8 mouse cellular contexts compared by ENCODE assay signal in the genomic region with DNA sequence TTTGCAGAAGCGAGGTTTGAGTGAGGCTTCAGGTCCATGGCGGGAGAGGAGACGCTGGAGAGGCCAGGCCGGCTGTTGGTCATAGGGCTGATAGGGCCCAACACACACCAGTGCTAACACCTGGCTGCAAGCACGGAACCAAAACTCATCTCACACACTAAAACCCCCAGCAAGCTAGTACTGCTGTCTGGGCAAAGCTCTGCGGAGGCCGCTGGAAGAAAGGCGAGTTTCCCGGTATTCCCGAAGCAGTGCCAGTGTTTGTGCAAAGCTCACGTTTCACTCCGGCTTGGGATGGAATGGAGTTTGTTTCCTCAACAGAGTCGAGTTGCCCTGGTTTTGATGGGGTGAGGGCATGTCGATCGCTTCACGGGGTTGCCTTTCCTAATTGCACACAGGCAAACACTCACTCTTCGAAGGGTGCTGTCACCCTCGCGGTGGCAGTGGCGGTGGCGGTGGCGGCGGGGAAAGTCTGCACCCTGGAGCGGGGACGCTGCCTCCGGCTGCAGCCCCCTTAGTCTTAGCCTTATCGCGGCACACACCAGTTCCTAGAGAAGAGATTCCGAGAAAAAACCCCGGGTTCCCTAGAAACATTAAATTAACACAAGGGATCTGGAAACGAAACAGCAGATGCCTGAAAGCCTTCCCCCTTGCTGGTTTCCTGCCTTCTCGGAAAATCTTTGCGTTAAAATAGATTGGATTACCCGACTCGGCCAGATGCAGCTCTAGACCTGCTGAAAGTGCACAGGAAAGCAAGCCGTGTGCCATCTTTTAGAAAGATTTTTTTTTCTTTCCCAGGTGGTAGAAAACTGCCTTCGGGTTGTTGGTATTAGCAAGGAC. TPM values are rescaled to one million over a fixed set of nuclear protein-coding genes. Genes with fewer than 3 reads are reported as not detected.
A peak's percentile ranks its signal among the peaks of the same experiment; 100 is the strongest.
DNase-seq lines count a peak whose midpoint lies in the region; ATAC-seq and TF ChIP-seq lines count a peak whose summit lies in the region.

No protein-coding gene starts in this region.

- H3K79me2 ChIP-seq in CH12.LX (replicated peaks; ENCODE audit: control insufficient read depth, extremely low read depth, insufficient read depth, poor library complexity, severe bottlenecking), result no peaks in the 10 kb centered on the region

- H3K9me3 ChIP-seq in CH12.LX (replicated peaks; ENCODE audit: low read length), result no peaks in the 10 kb centered on the region
- no peaks in the 10 kb centered on the region for H3K9me3 ChIP-seq in forebrain, embryonic 11.5 days (ENCODE audit: control insufficient read depth, low read length)
- no peaks in the 10 kb centered on the region for H3K9me3 ChIP-seq in heart, postnatal 0 days (replicated peaks; ENCODE audit: control insufficient read depth, low read length)

- peak overlapping the region; percentile 26 to 64 (median 43) for H3K4me3 ChIP-seq in CH12.LX (replicated peaks in 1 of 3; ENCODE audit: low read depth in 2 of 3, low read length in 2 of 3, poor library complexity in 1 of 3)
- peak overlapping the region; percentile 33 for H3K4me3 ChIP-seq in forebrain, embryonic 11.5 days (ENCODE audit: low read depth, low read length)
- H3K4me3 ChIP-seq in heart, postnatal 0 days (ENCODE audit: low read depth, low read length), result peak overlapping the region; percentile 48

- DNase-seq in CH12.LX (ENCODE audit: extremely low read depth), result peak; percentile 35
- DNase-seq in adrenal gland, adult 18-20 months (ENCODE audit: low spot score in 2 of 2), result peak; percentile 52 to 62
- DNase-seq in forebrain, embryonic 11.5 days (ENCODE audit: low spot score), result peak; percentile 71
- DNase-seq in heart, postnatal 0 days (ENCODE audit: low spot score), result peak; percentile 72
- DNase-seq in layer of hippocampus, postnatal 25 days (ENCODE audit: extremely low spot score in 1 of 2, low spot score in 1 of 2), result peak; percentile 33 to 40
- DNase-seq in lung, postnatal 36 days, result peak; percentile 56
- peak; percentile 54 to 56 for DNase-seq in right cerebral cortex, postnatal 10 days (ENCODE audit: low spot score in 2 of 2)

- H3K9ac ChIP-seq in CH12.LX (ENCODE audit: insufficient read depth, low read depth), result peak overlapping the region; percentile 87
- H3K9ac ChIP-seq in forebrain, embryonic 11.5 days (ENCODE audit: low read length), result peak overlapping the region; percentile 56
- peak overlapping the region; percentile 51 for H3K9ac ChIP-seq in heart, postnatal 0 days (replicated peaks; ENCODE audit: low read depth, low read length)

- in situ Hi-C loops in CH12.LX (cut with MboI; ENCODE audit: low pct_ligation_motif_present, low pct_unique_long_range_greater_than_20kb, low sequenced_read_pairs), result loop anchor here (5.0 kb wide), 1 partner anchor 33 kb away; no protein-coding TSS in a partner anchor

- peak overlapping the region; percentile 87 for H3K27ac ChIP-seq in CH12.LX (ENCODE audit: insufficient read depth, low read depth)
- no peak overlapping the region for H3K27ac ChIP-seq in forebrain, embryonic 11.5 days (ENCODE audit: low read depth, low read length)
- H3K27ac ChIP-seq in heart, postnatal 0 days (ENCODE audit: low read depth), result peak overlapping the region; percentile 74

- dilution Hi-C loops in CH12.LX (cut with MboI; ENCODE audit: extremely low pct_ligation_motif_present, extremely low pct_unique_long_range_greater_than_20kb, low sequenced_read_pairs), result no loop called here

- H3K27me3 ChIP-seq in CH12.LX (replicated peaks), result no peaks in the 10 kb centered on the region
- peaks cover 4% of the 10 kb centered on the region for H3K27me3 ChIP-seq in forebrain, embryonic 11.5 days (ENCODE audit: control insufficient read depth, insufficient read depth, low read length)
- no peaks in the 10 kb centered on the region for H3K27me3 ChIP-seq in heart, postnatal 0 days (ENCODE audit: control insufficient read depth, insufficient read depth, low read length)

- whole genome bisulfite sequencing in forebrain, embryonic 11.5 days, result 3% methylated on average over 37 of the region's 37 CpGs
- WGBS in heart, postnatal 0 days, result 6% methylated on average over 37 of the region's 37 CpGs

- H3K36me3 ChIP-seq in CH12.LX (replicated peaks in 1 of 2; ENCODE audit: control insufficient read depth in 1 of 2, insufficient read depth in 1 of 2, low read length in 1 of 2), result no peaks in the 10 kb centered on the region
- H3K36me3 ChIP-seq in forebrain, embryonic 11.5 days (ENCODE audit: control insufficient read depth, insufficient read depth, low read length), result no peaks in the 10 kb centered on the region
- no peaks in the 10 kb centered on the region for H3K36me3 ChIP-seq in heart, postnatal 0 days (replicated peaks; ENCODE audit: control insufficient read depth, insufficient read depth, low read length)

- H3K4me1 ChIP-seq in CH12.LX (ENCODE audit: control insufficient read depth in 1 of 2, insufficient read depth in 2 of 2), result peaks cover 5 to 37% of the 10 kb centered on the region in 2 experiments; a peak in 3 of 4 replicates
- peaks cover 11% of the 10 kb centered on the region for H3K4me1 ChIP-seq in forebrain, embryonic 11.5 days (replicated peaks; ENCODE audit: control insufficient read depth, insufficient read depth, low read length)
- H3K4me1 ChIP-seq in heart, postnatal 0 days (ENCODE audit: control insufficient read depth, insufficient read depth), result peaks cover 18% of the 10 kb centered on the region

- no peak for TF ChIP-seq CTCF in CH12.LX (conservative IDR thresholded peaks at IDR 0.05 in 1 of 2, IDR thresholded peaks at IDR 0.05 in 1 of 2; ENCODE audit: low read depth in 2 of 2, low read length in 2 of 2)
- TF ChIP-seq CTCF in heart, postnatal 0 days (IDR thresholded peaks at IDR 0.05; ENCODE audit: low read depth), result no peak

- H3K4me2 ChIP-seq in CH12.LX (ENCODE audit: insufficient read depth, low read depth, poor library complexity, severe bottlenecking), result peak overlapping the region; percentile 33
- H3K4me2 ChIP-seq in forebrain, embryonic 11.5 days (ENCODE audit: low read depth, low read length, severe bottlenecking), result peak overlapping the region; percentile 71
- peak overlapping the region; percentile 67 for H3K4me2 ChIP-seq in heart, postnatal 0 days (ENCODE audit: low read depth, low read length)

- peak; percentile 14; the same call in 1 of the 2 replicates for TF ChIP-seq EP300 in CH12.LX (IDR thresholded peaks at IDR 0.05; ENCODE audit: low read length)
- peak; percentile 76; the same call in 1 of the 2 replicates for TF ChIP-seq EP300 in heart, postnatal 0 days (IDR thresholded peaks at IDR 0.05; ENCODE audit: low read depth)

- no peak for TF ChIP-seq RAD21 in CH12.LX (IDR thresholded peaks at IDR 0.05; ENCODE audit: low read depth, low read length)

- no peak; the same call in 1 of the 2 replicates for TF ChIP-seq POLR2A in CH12.LX (IDR thresholded peaks at IDR 0.05; ENCODE audit: low read depth, low read length)

- ATAC-seq in forebrain, embryonic 11.5 days (replicated peaks; ENCODE audit: low FRiP score), result 0 out of 2 replicates have a peak, but pooled peaks have one; percentile 41
- peak; percentile 61 for ATAC-seq in heart, postnatal 0 days (ENCODE audit: insufficient read depth, low read depth)
- ATAC-seq in inflammation-experienced regulatory T-cells, adult 6 months, result no peak

TF ChIP-seq in CH12.LX, 34 proteins besides CTCF, POLR2A, EP300 and RAD21:
- TF ChIP-seq MEF2A (IDR thresholded peaks at IDR 0.05; ENCODE audit: borderline replicate concordance, low read depth, low read length) (0 out of 2 replicates have a peak, but pooled peaks have one; percentile 48), ZNF384 (IDR thresholded peaks at IDR 0.05; ENCODE audit: low read depth, low read length) (peak; percentile 77), HCFC1 (IDR thresholded peaks at IDR 0.05; ENCODE audit: low read depth, low read length) (peak; percentile 29), NELFE (IDR thresholded peaks at IDR 0.05; ENCODE audit: low read depth, low read length) (no peak), KAT2A (IDR thresholded peaks at IDR 0.05; ENCODE audit: insufficient replicate concordance, low read length) (no peak), SIN3A (IDR thresholded peaks at IDR 0.05; ENCODE audit: low read length) (0 out of 2 replicates have a peak, but pooled peaks have one; percentile 44), TBP (conservative IDR thresholded peaks at IDR 0.05; ENCODE audit: low read depth, low read length) (0 out of 2 replicates have a peak, but pooled peaks have one; percentile 31), UBTF (IDR thresholded peaks at IDR 0.05; ENCODE audit: low read depth, low read length) (peak; percentile 92; the same call in 1 of the 2 replicates), JUN (IDR thresholded peaks at IDR 0.05; ENCODE audit: insufficient read depth, low read depth, low read length) (no peak), IRF4 (IDR thresholded peaks at IDR 0.05; ENCODE audit: low read depth, low read length) (peak; percentile 3), TCF12 (IDR thresholded peaks at IDR 0.05; ENCODE audit: low read depth, low read length) (peak; percentile 5; the same call in 1 of the 2 replicates)

RNA-seq across cellular contexts. Expression of a gene that starts 59.2 kb away (rescaled TPM):
- total RNA-seq in CH12.LX (2012; rRNA removed) (5.6 and 6.0 TPM in 2 replicates), CH12.LX (2014; rRNA removed) (5.2 and 5.6 TPM in 2 replicates)
- 8.2 and 8.8 TPM in 2 replicates for polyA plus RNA-seq in CH12.LX (2012; ENCODE audit: insufficient read length, low read depth)
- 1 to 10 TPM; 5.4 to 7.3 TPM for total RNA-seq in adrenal gland, adult 18-20 months (2021)
- 15.7 and 16.6 TPM in 2 replicates for polyA plus RNA-seq in forebrain, embryonic 11.5 days (2014; fragmentation: Nextera tagmentation; extraction: Ambion mirVana)
- 20.1 and 21.1 TPM in 2 replicates for total RNA-seq in heart, postnatal 0 days (2014; rRNA removed; ENCODE audit: low replicate concordance)
- 11.6 and 12.2 TPM in 2 replicates for polyA plus RNA-seq in heart, postnatal 0 days (2015; fragmentation: Nextera tagmentation; extraction: Ambion mirVana)
- 1 to 10 TPM; 5.9 to 6.4 TPM for total RNA-seq in layer of hippocampus, postnatal 25 days (2021)
- polyA plus RNA-seq in inflammation-experienced regulatory T-cells, adult 6 months (2017; shearing (Covaris generic)), result 10 to 100 TPM; 20.8 to 32.2 (median 28.9) TPM
